Mouse (Mus musculus): ENCODE results near the gene Defb47. TPM values are rescaled to one million over a fixed set of nuclear protein-coding genes. Genes with fewer than 3 reads are reported as not detected.

The Defb47 gene
- polyA plus RNA-seq, 1 experiment from 2014 or later: not detected

DNA sequence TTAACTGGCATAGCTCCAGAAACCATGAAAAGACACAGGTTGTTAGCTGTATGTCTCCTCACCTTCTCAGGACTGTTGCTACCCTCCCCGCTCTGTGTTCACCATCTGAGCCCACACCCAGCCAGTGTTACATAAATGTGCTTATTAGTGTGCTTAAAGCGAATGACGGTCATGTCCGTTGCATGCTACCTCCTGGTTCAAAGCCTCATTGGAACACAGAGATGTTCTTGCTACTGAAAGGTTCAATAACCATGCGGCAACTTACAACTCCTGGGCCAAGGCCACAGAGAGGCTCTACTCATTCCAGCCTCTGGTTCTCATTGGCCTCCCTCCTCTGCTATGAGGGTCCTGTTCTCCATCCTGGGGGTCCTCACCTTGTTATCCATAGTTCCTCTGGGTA lies 13.6 kb downstream of the Defb47 start, which contains the start of gene Defb43:
TSS of gene Defb43 (plus strand) at position 301 of the 400 bp plus-strand sequence.
- Histone ChIP-seq H3K9ac (ENCODE audit: low read depth, low read length) (no peak within 1 kb of the TSS), H3K4me2 (replicated peaks; ENCODE audit: low read depth) (no peak within 1 kb of the TSS), H3K27me3 (replicated peaks; ENCODE audit: control insufficient read depth, insufficient read depth, low read length) (no peaks in the 10 kb centered on the region), H3K9me3 (ENCODE audit: control insufficient read depth) (0 out of 2 replicates have a peak, but pooled peaks cover 2% of the 10 kb centered on the region), H3K4me3 (ENCODE audit: low read depth, low read length) (no peak within 1 kb of the TSS), H3K4me1 (replicated peaks; ENCODE audit: control insufficient read depth, insufficient read depth, low read length) (no peaks in the 10 kb centered on the region), H3K36me3 (ENCODE audit: control insufficient read depth, insufficient read depth) (no peaks in the 10 kb centered on the region), H3K27ac (ENCODE audit: low read depth, low read length) (no peak within 1 kb of the TSS)
- WGBS: 94% methylated on average over 5 of the region's 5 CpGs
- no peak for ATAC-seq
- no peak for TF ChIP-seq CTCF (IDR thresholded peaks at IDR 0.05; ENCODE audit: low read depth)

GRCm38 (mm10) chr14:63013082-63013481 lies 15.2 kb downstream of the Defb47 start:
- H3K4me1 ChIP-seq (replicated peaks; ENCODE audit: control insufficient read depth, insufficient read depth, low read length): no peaks in the 10 kb centered on the region
- H3K27me3 ChIP-seq (replicated peaks; ENCODE audit: control insufficient read depth, insufficient read depth, low read length): no peaks in the 10 kb centered on the region
- ATAC-seq: no peak
- H3K4me3 ChIP-seq (ENCODE audit: low read depth, low read length): no peak overlapping the region
- H3K4me2 ChIP-seq (replicated peaks; ENCODE audit: low read depth): no peak overlapping the region
- H3K9me3 ChIP-seq (ENCODE audit: control insufficient read depth): 0 out of 2 replicates have a peak, but pooled peaks cover 2% of the 10 kb centered on the region
- H3K9ac ChIP-seq (ENCODE audit: low read depth, low read length): no peak overlapping the region
- no peak for TF ChIP-seq CTCF (IDR thresholded peaks at IDR 0.05; ENCODE audit: low read depth)
- no peaks in the 10 kb centered on the region for H3K36me3 ChIP-seq (ENCODE audit: control insufficient read depth, insufficient read depth)
- H3K27ac ChIP-seq (ENCODE audit: low read depth, low read length): no peak overlapping the region
- WGBS: 72% methylated on average over 4 of the region's 4 CpGs

GRCm38 (mm10) chr14:63014667-63015066 lies 16.8 kb downstream of the Defb47 start:
- Histone ChIP-seq H3K9ac (ENCODE audit: low read depth, low read length) (no peak overlapping the region), H3K27ac (ENCODE audit: low read depth, low read length) (no peak overlapping the region), H3K4me1 (replicated peaks; ENCODE audit: control insufficient read depth, insufficient read depth, low read length) (no peaks in the 10 kb centered on the region), H3K9me3 (ENCODE audit: control insufficient read depth) (0 out of 2 replicates have a peak, but pooled peaks cover 2% of the 10 kb centered on the region), H3K4me2 (replicated peaks; ENCODE audit: low read depth) (no peak overlapping the region), H3K27me3 (replicated peaks; ENCODE audit: control insufficient read depth, insufficient read depth, low read length) (no peaks in the 10 kb centered on the region), H3K36me3 (ENCODE audit: control insufficient read depth, insufficient read depth) (no peaks in the 10 kb centered on the region), H3K4me3 (ENCODE audit: low read depth, low read length) (no peak overlapping the region)
- ATAC-seq: no peak
- TF ChIP-seq CTCF (IDR thresholded peaks at IDR 0.05; ENCODE audit: low read depth): no peak
- 84% methylated on average over 4 of the region's 4 CpGs for WGBS

- WGBS: 55% methylated on average over 6 of the region's 6 CpGs
- Histone ChIP-seq H3K36me3 (ENCODE audit: control insufficient read depth, insufficient read depth) (no peaks in the 10 kb centered on the region), H3K27ac (ENCODE audit: low read depth, low read length) (no peak overlapping the region), H3K4me3 (ENCODE audit: low read depth, low read length) (no peak overlapping the region), H3K4me2 (replicated peaks; ENCODE audit: low read depth) (no peak overlapping the region), H3K27me3 (replicated peaks; ENCODE audit: control insufficient read depth, insufficient read depth, low read length) (no peaks in the 10 kb centered on the region), H3K9ac (ENCODE audit: low read depth, low read length) (no peak overlapping the region), H3K4me1 (replicated peaks; ENCODE audit: control insufficient read depth, insufficient read depth, low read length) (no peaks in the 10 kb centered on the region), H3K9me3 (ENCODE audit: control insufficient read depth) (no peaks in the 10 kb centered on the region)
- no peak for ATAC-seq
- no peak for TF ChIP-seq CTCF (IDR thresholded peaks at IDR 0.05; ENCODE audit: low read depth)
Observed at GRCm38 (mm10) chr14:63020524-63021156, 22.8 kb downstream of the Defb47 start.

DNA sequence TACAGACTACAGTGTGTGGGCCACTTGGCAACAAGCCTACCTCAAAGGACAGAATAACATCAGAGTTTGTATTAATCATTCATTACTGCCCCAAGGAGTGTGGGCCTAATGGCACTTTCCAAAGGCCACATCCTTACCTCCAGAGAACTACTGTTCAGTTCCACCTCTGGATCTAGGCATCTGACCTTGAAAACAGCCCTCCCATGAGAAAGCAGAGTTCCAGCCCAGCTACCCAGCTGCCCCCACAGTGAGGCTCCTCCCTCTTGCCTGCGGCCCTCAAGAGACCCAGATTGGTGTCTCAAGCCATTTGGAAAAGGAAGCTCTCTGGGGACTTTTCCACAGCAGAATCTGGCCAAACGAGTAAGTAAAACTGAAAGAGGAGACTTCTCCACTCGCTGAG lies 48.8 kb downstream of the Defb47 start, which contains the start of gene Defb42:
TSS of gene Defb42 (plus strand) at position 301 of the 400 bp plus-strand sequence.
- no peaks in the 10 kb centered on the region for H3K4me1 ChIP-seq (replicated peaks; ENCODE audit: control insufficient read depth, insufficient read depth, low read length)
- 72% methylated on average over 3 of the region's 3 CpGs for WGBS
- H3K36me3 ChIP-seq (ENCODE audit: control insufficient read depth, insufficient read depth): no peaks in the 10 kb centered on the region
- no peak within 1 kb of the TSS for H3K4me3 ChIP-seq (ENCODE audit: low read depth, low read length)
- no peak within 1 kb of the TSS for H3K4me2 ChIP-seq (replicated peaks; ENCODE audit: low read depth)
- H3K9me3 ChIP-seq (ENCODE audit: control insufficient read depth): no peaks in the 10 kb centered on the region
- ATAC-seq: no peak
- TF ChIP-seq CTCF (IDR thresholded peaks at IDR 0.05; ENCODE audit: low read depth): no peak
- no peak within 1 kb of the TSS for H3K9ac ChIP-seq (ENCODE audit: low read depth, low read length)
- H3K27me3 ChIP-seq (replicated peaks; ENCODE audit: control insufficient read depth, insufficient read depth, low read length): no peaks in the 10 kb centered on the region
- no peak within 1 kb of the TSS for H3K27ac ChIP-seq (ENCODE audit: low read depth, low read length)

DNA sequence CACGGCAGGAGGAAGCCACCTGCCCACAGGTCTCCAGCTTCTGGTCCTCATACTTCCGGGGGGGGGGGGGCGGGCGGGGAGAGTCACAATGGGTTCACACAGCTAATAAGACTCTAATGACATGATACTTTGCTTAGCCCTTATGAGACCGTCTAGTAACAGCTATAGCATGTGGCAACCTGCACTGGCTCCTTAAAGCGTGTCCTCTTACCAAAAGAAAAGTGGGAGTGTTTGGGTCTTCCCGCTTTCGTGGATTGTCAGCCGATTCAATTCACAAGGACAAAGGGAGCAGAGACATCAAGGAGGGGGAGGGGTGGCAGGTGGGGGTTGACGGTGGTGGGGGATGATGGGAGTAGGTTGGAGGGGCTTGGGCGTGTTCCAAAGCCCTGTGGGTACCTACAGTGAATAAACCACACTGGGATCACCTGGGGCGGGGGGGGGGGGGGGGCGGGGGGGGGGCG lies 52.1 kb downstream of the Defb47 start, which contains the start of gene Defb30:
TSS of gene Defb30 (minus strand) at position 51 of the 461 bp plus-strand sequence.
- no peak for TF ChIP-seq CTCF (IDR thresholded peaks at IDR 0.05; ENCODE audit: low read depth)
- Histone ChIP-seq H3K4me3 (ENCODE audit: low read depth, low read length) (no peak within 1 kb of the TSS), H3K27ac (ENCODE audit: low read depth, low read length) (no peak within 1 kb of the TSS), H3K4me2 (replicated peaks; ENCODE audit: low read depth) (no peak within 1 kb of the TSS), H3K9ac (ENCODE audit: low read depth, low read length) (no peak within 1 kb of the TSS), H3K9me3 (ENCODE audit: control insufficient read depth) (no peaks in the 10 kb centered on the region), H3K4me1 (replicated peaks; ENCODE audit: control insufficient read depth, insufficient read depth, low read length) (no peaks in the 10 kb centered on the region), H3K36me3 (ENCODE audit: control insufficient read depth, insufficient read depth) (no peaks in the 10 kb centered on the region), H3K27me3 (replicated peaks; ENCODE audit: control insufficient read depth, insufficient read depth, low read length) (no peaks in the 10 kb centered on the region)
- ATAC-seq: no peak
- 67% methylated on average over 11 of the region's 14 CpGs for WGBS

Other genes starting within 250 kb of the Defb47 start
- 6.5 and 8.5 TPM in 2 replicates for gene Ints6, start 236.9 kb upstream of the Defb47 start, polyA plus RNA-seq (2015; fragmentation: Nextera tagmentation; extraction: Ambion mirVana)
- gene Wdfy2, start 160.4 kb upstream of the Defb47 start, polyA plus RNA-seq (2015; fragmentation: Nextera tagmentation; extraction: Ambion mirVana): 1.4 and 1.6 TPM in 2 replicates
- not detected in 2 replicates for gene Defb48, start 13.6 kb upstream of the Defb47 start, polyA plus RNA-seq (2015; fragmentation: Nextera tagmentation; extraction: Ambion mirVana)
- gene Defb43, start 13.7 kb downstream of the Defb47 start, polyA plus RNA-seq (2015; fragmentation: Nextera tagmentation; extraction: Ambion mirVana): not detected in 2 replicates
- gene Defb42, start 48.9 kb downstream of the Defb47 start, polyA plus RNA-seq (2015; fragmentation: Nextera tagmentation; extraction: Ambion mirVana): 0.39 TPM in 1 of 2 replicates, not detected in the other
- gene Defb30, start 51.9 kb downstream of the Defb47 start, polyA plus RNA-seq (2015; fragmentation: Nextera tagmentation; extraction: Ambion mirVana): not detected in 2 replicates